Mouse (Mus musculus) yolk sac, embryonic 10.5 days (tissue): Measurements from ENCODE around the gene Gnpat.

Experiments
- DNase-seq: peaks from one replicate; pipeline ENCODE4 v3.0.0-alpha.2; 2017; ENCODE audit warnings: low spot score

The Gnpat gene

DNA sequence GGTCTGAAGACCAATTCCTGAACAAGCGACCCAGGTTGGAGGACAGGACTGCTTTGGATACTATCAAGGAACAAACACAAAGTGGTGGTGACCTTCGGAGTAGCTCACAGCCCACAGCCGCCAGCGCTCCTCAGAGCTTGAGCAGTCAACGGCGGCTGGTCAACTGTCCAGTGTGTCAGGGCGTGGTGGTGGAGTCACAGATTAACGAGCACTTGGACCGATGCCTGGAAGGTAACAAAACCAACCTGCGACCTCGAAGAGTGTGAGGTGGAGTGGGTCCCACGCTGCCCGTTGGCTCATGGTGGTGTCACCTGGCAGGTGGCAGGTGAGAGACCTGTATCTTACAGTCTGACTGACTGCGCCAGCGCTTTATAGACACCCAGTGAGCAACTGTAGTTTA, 40.4 kb downstream of the Gnpat start:
- peak; percentile 25 for DNase-seq

- no peak for DNase-seq
These were observed 42.6 kb downstream of the Gnpat start for GRCm38 (mm10) chr8:124905482-124905881.

GRCm38 (mm10) chr8:124909936-124910335, 47.1 kb downstream of the Gnpat start:
- no peak for DNase-seq

GRCm38 (mm10) chr8:124910349-124910748, 47.5 kb downstream of the Gnpat start:
- no peak for DNase-seq

GRCm38 (mm10) chr8:124911938-124912872, 49.4 kb downstream of the Gnpat start:
- peak; percentile 63 for DNase-seq

DNA sequence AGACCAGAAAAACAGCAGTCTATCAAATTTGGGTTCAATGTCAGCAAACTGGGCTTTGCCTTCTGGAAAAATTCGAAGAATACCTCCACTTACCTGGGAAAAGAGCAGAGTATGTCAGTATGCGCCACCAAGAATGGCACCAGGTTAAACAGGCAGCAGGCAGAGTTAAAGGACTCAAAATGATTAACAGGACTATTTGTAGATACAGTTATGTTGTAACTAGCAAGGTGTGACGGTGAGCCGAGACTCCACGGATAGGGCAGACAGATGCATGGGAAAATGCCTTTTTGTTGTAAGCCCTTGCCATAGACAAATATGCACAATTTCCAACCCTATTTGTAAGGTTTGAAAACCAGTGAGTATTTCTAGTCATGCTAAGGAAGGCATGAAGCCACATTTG, 51.2 kb downstream of the Gnpat start:
- DNase-seq, result no peak

GRCm38 (mm10) chr8:124917741-124918484, 55.1 kb downstream of the Gnpat start:
- DNase-seq, result no peak

GRCm38 (mm10) chr8:124921369-124922279, 58.8 kb downstream of the Gnpat start:
- no peak for DNase-seq

DNA sequence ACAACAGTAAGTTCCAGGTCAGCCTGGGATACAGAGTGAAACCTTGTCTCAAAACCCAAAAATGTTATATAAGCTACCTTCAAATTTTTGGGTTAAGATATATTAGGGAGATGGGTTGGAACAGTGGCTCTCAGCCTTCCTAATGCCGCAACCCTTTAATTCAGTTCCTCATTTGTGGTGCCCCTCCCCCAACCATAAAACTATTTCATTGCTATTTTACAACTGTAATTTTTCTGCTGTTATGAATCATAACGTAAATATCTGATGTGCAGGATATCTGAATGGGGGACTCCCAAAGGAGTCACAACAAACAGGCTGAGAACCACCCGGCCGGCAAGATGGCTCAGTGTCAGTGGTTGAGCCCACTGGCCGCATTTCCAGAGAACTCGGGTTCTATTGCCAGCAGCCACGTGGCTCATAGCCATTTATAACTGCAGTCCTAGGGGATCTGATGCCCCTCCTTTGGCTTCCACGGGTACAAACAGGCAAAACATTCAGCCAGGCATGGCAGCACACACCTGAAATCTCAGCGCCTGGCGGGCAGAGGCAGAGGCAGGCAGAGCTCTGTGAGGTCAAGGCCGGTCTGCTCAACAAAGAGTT, 59.8 kb downstream of the Gnpat start:
- DNase-seq, result no peak

GRCm38 (mm10) chr8:124923971-124924652, 61.3 kb downstream of the Gnpat start:
- no peak for DNase-seq

GRCm38 (mm10) chr8:124925544-124926266, 62.9 kb downstream of the Gnpat start:
- DNase-seq, result peak; percentile 31

- DNase-seq, result peak; percentile 50
These were observed 63.5 kb downstream of the Gnpat start for GRCm38 (mm10) chr8:124926351-124926771.

- DNase-seq, result no peak
These were observed 66.2 kb downstream of the Gnpat start for GRCm38 (mm10) chr8:124929006-124929405.

- DNase-seq, result no peak
These were observed 67.3 kb downstream of the Gnpat start for GRCm38 (mm10) chr8:124930086-124930485.

DNA sequence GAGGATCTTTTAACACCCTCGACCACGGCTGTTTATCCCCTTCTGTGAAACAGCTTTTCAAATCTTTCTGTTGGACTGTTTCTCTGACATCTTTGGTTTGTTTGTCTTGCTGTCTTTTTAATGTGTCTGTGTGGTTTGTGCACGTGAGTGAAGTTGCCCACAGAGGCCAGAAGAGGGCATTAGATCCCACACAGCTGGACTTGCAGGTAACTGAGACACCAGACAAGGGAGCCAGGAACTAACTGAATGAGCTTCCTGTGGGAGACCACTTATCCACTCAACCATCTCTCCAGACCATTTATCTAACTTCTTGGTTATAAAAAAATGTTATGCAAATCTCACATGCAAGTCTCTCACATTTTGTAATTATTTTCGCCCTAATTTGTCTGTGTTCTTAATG, 67.8 kb downstream of the Gnpat start:
- no peak for DNase-seq

- DNase-seq, result no peak
These were observed 69.6 kb downstream of the Gnpat start for GRCm38 (mm10) chr8:124932435-124932834.

DNA sequence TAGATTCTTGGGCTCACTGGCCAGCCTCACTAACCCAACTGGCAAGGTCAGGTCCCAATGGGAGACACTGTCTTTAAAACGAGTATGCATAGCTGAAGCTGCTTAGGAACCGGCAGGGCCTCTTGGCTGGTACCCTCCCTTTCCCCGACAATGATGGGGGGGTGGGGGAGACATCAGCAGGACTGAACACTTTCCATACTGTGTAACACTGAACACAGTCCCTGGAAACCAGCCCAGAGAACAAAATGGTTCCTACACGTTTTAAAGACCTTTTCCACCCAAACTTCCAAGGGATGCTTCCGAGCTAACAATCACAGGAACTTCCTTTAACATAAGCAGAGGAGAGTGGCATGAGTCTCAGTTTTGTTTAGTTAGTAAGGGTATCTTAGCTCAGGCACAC, 72.3 kb downstream of the Gnpat start:
- DNase-seq, result no peak

GRCm38 (mm10) chr8:124936699-124937098, 73.9 kb downstream of the Gnpat start:
- DNase-seq, result no peak

- DNase-seq, result no peak
These were observed 74.5 kb downstream of the Gnpat start for GRCm38 (mm10) chr8:124937293-124937692.
